Mouse (Mus musculus): ENCODE results near the gene Fam174b. TPM values are rescaled to one million over a fixed set of nuclear protein-coding genes. Genes with fewer than 3 reads are reported as not detected.
A peak's percentile ranks its signal among the peaks of the same experiment; 100 is the strongest.

Gene Fam174b
- polyA plus RNA-seq, 1 experiment from 2014 or later, result 28.8 TPM

- Histone ChIP-seq H3K9ac (ENCODE audit: low read depth, low read length) (no peak overlapping the region), H3K27ac (no peak overlapping the region), H3K4me1 (replicated peaks; ENCODE audit: insufficient read depth, low read length) (no peaks in the 10 kb centered on the region), H3K4me2 (ENCODE audit: low read length) (no peak overlapping the region), H3K4me3 (replicated peaks; ENCODE audit: low read depth, low read length) (no peak overlapping the region), H3K36me3 (ENCODE audit: insufficient read depth, low read length) (no peaks in the 10 kb centered on the region), H3K9me3 (replicated peaks; ENCODE audit: low read length) (no peaks in the 10 kb centered on the region), H3K27me3 (ENCODE audit: insufficient read depth, low read length) (no peaks in the 10 kb centered on the region)
- ATAC-seq (replicated peaks; ENCODE audit: low FRiP score, low read depth) (no peak), DNase-seq (ENCODE audit: low spot score) (no peak)
- no peak for TF ChIP-seq CTCF (IDR thresholded peaks at IDR 0.05; ENCODE audit: low read depth)
- 77% methylated on average over 8 of the region's 8 CpGs for WGBS
These were observed 21.6 kb downstream of the Fam174b start for GRCm38 (mm10) chr7:73761691-73762189.

- H3K9ac ChIP-seq (ENCODE audit: low read depth, low read length), result no peak overlapping the region
- H3K36me3 ChIP-seq (ENCODE audit: insufficient read depth, low read length), result no peaks in the 10 kb centered on the region
- no peak overlapping the region for H3K4me3 ChIP-seq (replicated peaks; ENCODE audit: low read depth, low read length)
- H3K4me2 ChIP-seq (ENCODE audit: low read length), result no peak overlapping the region
- WGBS, result 88% methylated on average over 5 of the region's 5 CpGs
- ATAC-seq (replicated peaks; ENCODE audit: low FRiP score, low read depth) (no peak), DNase-seq (ENCODE audit: low spot score) (no peak)
- H3K9me3 ChIP-seq (replicated peaks; ENCODE audit: low read length), result no peaks in the 10 kb centered on the region
- no peak overlapping the region for H3K27ac ChIP-seq
- H3K27me3 ChIP-seq (ENCODE audit: insufficient read depth, low read length), result no peaks in the 10 kb centered on the region
- no peak for TF ChIP-seq CTCF (IDR thresholded peaks at IDR 0.05; ENCODE audit: low read depth)
- H3K4me1 ChIP-seq (replicated peaks; ENCODE audit: insufficient read depth, low read length), result no peaks in the 10 kb centered on the region
These were observed 24.6 kb downstream of the Fam174b start for GRCm38 (mm10) chr7:73764679-73765078.

- DNase-seq (ENCODE audit: low spot score), result no peak
- Histone ChIP-seq H3K36me3 (ENCODE audit: insufficient read depth, low read length) (no peaks in the 10 kb centered on the region), H3K9ac (ENCODE audit: low read depth, low read length) (no peak overlapping the region), H3K4me3 (replicated peaks; ENCODE audit: low read depth, low read length) (no peak overlapping the region), H3K9me3 (replicated peaks; ENCODE audit: low read length) (no peaks in the 10 kb centered on the region), H3K27me3 (ENCODE audit: insufficient read depth, low read length) (no peaks in the 10 kb centered on the region), H3K27ac (no peak overlapping the region), H3K4me1 (replicated peaks; ENCODE audit: insufficient read depth, low read length) (no peaks in the 10 kb centered on the region), H3K4me2 (ENCODE audit: low read length) (no peak overlapping the region)
- no peak for TF ChIP-seq CTCF (IDR thresholded peaks at IDR 0.05; ENCODE audit: low read depth)
- no peak for ATAC-seq (replicated peaks; ENCODE audit: low FRiP score, low read depth)
- WGBS, result 55% methylated on average over 7 of the region's 7 CpGs
These were observed 25.2 kb downstream of the Fam174b start for GRCm38 (mm10) chr7:73765186-73765903.

GRCm38 (mm10) chr7:73769224-73769623, 29.1 kb downstream of the Fam174b start:
- no peak for TF ChIP-seq CTCF (IDR thresholded peaks at IDR 0.05; ENCODE audit: low read depth)
- no peak for DNase-seq (ENCODE audit: low spot score)
- 0 out of 2 replicates have a peak, but pooled peaks cover 4% of the 10 kb centered on the region for H3K4me1 ChIP-seq (replicated peaks; ENCODE audit: insufficient read depth, low read length)
- no peak overlapping the region for H3K9ac ChIP-seq (ENCODE audit: low read depth, low read length)
- no peaks in the 10 kb centered on the region for H3K9me3 ChIP-seq (replicated peaks; ENCODE audit: low read length)
- H3K27me3 ChIP-seq (ENCODE audit: insufficient read depth, low read length), result no peaks in the 10 kb centered on the region
- no peak overlapping the region for H3K4me2 ChIP-seq (ENCODE audit: low read length)
- H3K36me3 ChIP-seq (ENCODE audit: insufficient read depth, low read length), result no peaks in the 10 kb centered on the region
- WGBS, result 92% methylated on average over 4 of the region's 4 CpGs
- H3K27ac ChIP-seq, result no peak overlapping the region
- no peak overlapping the region for H3K4me3 ChIP-seq (replicated peaks; ENCODE audit: low read depth, low read length)
- no peak for ATAC-seq (replicated peaks; ENCODE audit: low FRiP score, low read depth)

- 35% methylated on average over 19 of the region's 19 CpGs for WGBS
- Histone ChIP-seq H3K4me1 (replicated peaks; ENCODE audit: insufficient read depth, low read length) (0 out of 2 replicates have a peak, but pooled peaks cover 4% of the 10 kb centered on the region), H3K9me3 (replicated peaks; ENCODE audit: low read length) (no peaks in the 10 kb centered on the region), H3K9ac (ENCODE audit: low read depth, low read length) (no peak overlapping the region), H3K27ac (no peak overlapping the region), H3K4me3 (replicated peaks; ENCODE audit: low read depth, low read length) (no peak overlapping the region), H3K27me3 (ENCODE audit: insufficient read depth, low read length) (no peaks in the 10 kb centered on the region), H3K36me3 (ENCODE audit: insufficient read depth, low read length) (no peaks in the 10 kb centered on the region), H3K4me2 (ENCODE audit: low read length) (no peak overlapping the region)
- DNase-seq (ENCODE audit: low spot score) (peak; percentile 55), ATAC-seq (replicated peaks; ENCODE audit: low FRiP score, low read depth) (0 out of 2 replicates have a peak, but pooled peaks have one; percentile 52)
- peak; percentile 34; the same call in 1 of the 2 replicates for TF ChIP-seq CTCF (IDR thresholded peaks at IDR 0.05; ENCODE audit: low read depth)
These were observed 31.5 kb downstream of the Fam174b start for GRCm38 (mm10) chr7:73771384-73772274.

GRCm38 (mm10) chr7:73772275-73772765, 32.2 kb downstream of the Fam174b start:
- no peak overlapping the region for H3K4me3 ChIP-seq (replicated peaks; ENCODE audit: low read depth, low read length)

More at GRCm38 (mm10) chr7:73772275-73772765, 32.2 kb downstream of the Fam174b start:
- Histone ChIP-seq H3K9me3 (replicated peaks; ENCODE audit: low read length) (no peaks in the 10 kb centered on the region), H3K4me1 (replicated peaks; ENCODE audit: insufficient read depth, low read length) (0 out of 2 replicates have a peak, but pooled peaks cover 4% of the 10 kb centered on the region), H3K36me3 (ENCODE audit: insufficient read depth, low read length) (no peaks in the 10 kb centered on the region), H3K27me3 (ENCODE audit: insufficient read depth, low read length) (no peaks in the 10 kb centered on the region), H3K9ac (ENCODE audit: low read depth, low read length) (no peak overlapping the region), H3K4me2 (ENCODE audit: low read length) (no peak overlapping the region), H3K27ac (no peak overlapping the region)
- ATAC-seq (replicated peaks; ENCODE audit: low FRiP score, low read depth) (no peak), DNase-seq (ENCODE audit: low spot score) (peak; percentile 12)
- no peak for TF ChIP-seq CTCF (IDR thresholded peaks at IDR 0.05; ENCODE audit: low read depth)
- WGBS, result 58% methylated on average over 14 of the region's 14 CpGs

All from kidney, postnatal 0 days (tissue).